Mouse (Mus musculus) hindbrain, embryonic 15.5 days (tissue): Measurements from ENCODE around the gene Wap. TPM values are rescaled to one million over a fixed set of nuclear protein-coding genes. Genes with fewer than 3 reads are reported as not detected.

ENCODE experiments used
- ATAC-seq: fragments of 200-750 bp; cut with Nextera tagmentation; 2 replicates; pipeline ENCODE4 v1.8.0; 2017; ENCODE audit warnings: low read depth, moderate number of reproducible peaks, moderate TSS enrichment; ENCODE audit not compliant: low FRiP score
- H3K27ac ChIP-seq: fragments of 300-500 bp; sonication (generic); replicated peaks from 2 replicates; pipeline ENCODE4 v1.5.1; 2015; ENCODE audit warnings: mild to moderate bottlenecking, inconsistent platforms
- H3K27me3 ChIP-seq: fragments of 300-500 bp; sonication (generic); 2 replicates; pipeline ENCODE4 v1.6.1; 2015; ENCODE audit warnings: control low read depth, inconsistent platforms
- H3K36me3 ChIP-seq: fragments of 300-500 bp; sonication (generic); 2 replicates; pipeline ENCODE4 v1.6.1; 2015; ENCODE audit warnings: control low read depth, inconsistent platforms
- H3K4me1 ChIP-seq: fragments of 300-500 bp; sonication (generic); replicated peaks from 2 replicates; pipeline ENCODE4 v1.6.1; 2015; ENCODE audit warnings: control low read depth, inconsistent platforms
- H3K4me2 ChIP-seq: fragments of 300-500 bp; sonication (generic); 2 replicates; pipeline ENCODE4 v1.6.1; 2015; ENCODE audit warnings: moderate library complexity, mild to moderate bottlenecking, inconsistent platforms
- H3K4me3 ChIP-seq: fragments of 300-500 bp; sonication (generic); 2 replicates; pipeline ENCODE4 v1.5.1; 2015; ENCODE audit warnings: mild to moderate bottlenecking, inconsistent platforms
- H3K9ac ChIP-seq: fragments of 300-500 bp; sonication (generic); 2 replicates; pipeline ENCODE4 v1.6.1; 2015; ENCODE audit warnings: inconsistent platforms
- H3K9me3 ChIP-seq: fragments of 300-500 bp; sonication (generic); 2 replicates; pipeline ENCODE4 v1.6.1; 2016; ENCODE audit warnings: control low read depth, inconsistent platforms
- WGBS: fragments of 180-500 bp; shearing (Covaris S2); methylation state at CpG from one replicate; pipeline ENCODE4 v1.1.7; 2015; 5-methylcytosine and 5-hydroxymethylcytosine counted together
- polyA plus RNA-seq: library from polyadenylated mRNA; unstranded; fragments of >200 nt; fragmentation: Nextera tagmentation; extraction: Ambion mirVana; gene quantifications from 2 replicates; pipeline ENCODE4 v1.2.1, GENCODE M21; 2015

Wap gene
- polyA plus RNA-seq, 1 experiment from 2014 or later: not detected

GRCm38 (mm10) chr11:6593406-6593805 is 45.0 kb downstream of the Wap start:
- Histone ChIP-seq H3K4me2 (no peak overlapping the region), H3K36me3 (peaks cover 59% of the 10 kb centered on the region), H3K4me1 (peaks cover 10% of the 10 kb centered on the region), H3K27me3 (no peaks in the 10 kb centered on the region), H3K27ac (no peak overlapping the region), H3K4me3 (no peak overlapping the region), H3K9ac (no peak overlapping the region), H3K9me3 (no peaks in the 10 kb centered on the region)
- ATAC-seq: no peak
- 76% methylated on average over 11 of the region's 11 CpGs for WGBS

DNA sequence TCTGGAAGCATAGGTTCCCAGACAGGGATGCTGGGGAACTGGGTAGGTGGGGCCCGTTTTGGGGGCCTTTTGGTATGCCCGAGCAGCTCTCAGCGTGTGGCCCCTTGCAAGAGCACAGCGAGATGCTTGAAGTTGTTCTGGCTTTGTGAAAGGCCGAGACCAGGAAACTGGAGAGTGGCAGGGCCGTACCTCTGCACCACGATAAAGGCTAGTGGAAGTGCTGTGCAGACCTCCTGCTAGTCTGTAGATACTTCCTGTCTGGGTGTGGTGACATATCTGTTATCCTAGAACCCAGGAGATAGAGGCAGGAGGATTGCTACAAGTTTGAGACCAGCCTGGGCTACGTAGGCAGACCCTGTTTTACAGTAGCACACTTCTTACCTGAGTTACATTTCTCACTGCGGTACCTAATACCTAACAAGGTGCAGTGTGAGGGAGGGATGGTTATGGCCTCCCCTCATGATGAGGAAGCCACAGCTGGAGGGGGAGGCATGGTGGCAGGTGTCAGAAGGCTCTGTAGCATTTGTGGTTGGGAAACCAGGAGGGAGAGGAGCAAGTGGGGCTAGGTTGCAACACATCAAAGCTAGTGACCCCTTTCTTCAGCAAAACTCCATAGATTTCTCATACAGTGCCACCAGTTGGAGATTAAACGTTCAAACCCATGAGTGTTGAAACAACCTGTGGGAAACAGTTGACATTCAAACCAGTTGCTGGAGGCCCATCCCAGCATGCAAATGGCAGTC is 47.3 kb downstream of the Wap start:
- H3K36me3 ChIP-seq: peaks cover 52% of the 10 kb centered on the region
- 78% methylated on average over 10 of the region's 10 CpGs for WGBS
- no peak overlapping the region for H3K4me3 ChIP-seq
- no peak for ATAC-seq
- H3K27ac ChIP-seq: no peak overlapping the region
- H3K4me1 ChIP-seq: no peaks in the 10 kb centered on the region
- H3K4me2 ChIP-seq: no peak overlapping the region
- no peaks in the 10 kb centered on the region for H3K9me3 ChIP-seq
- H3K9ac ChIP-seq: no peak overlapping the region
- H3K27me3 ChIP-seq: no peaks in the 10 kb centered on the region

DNA sequence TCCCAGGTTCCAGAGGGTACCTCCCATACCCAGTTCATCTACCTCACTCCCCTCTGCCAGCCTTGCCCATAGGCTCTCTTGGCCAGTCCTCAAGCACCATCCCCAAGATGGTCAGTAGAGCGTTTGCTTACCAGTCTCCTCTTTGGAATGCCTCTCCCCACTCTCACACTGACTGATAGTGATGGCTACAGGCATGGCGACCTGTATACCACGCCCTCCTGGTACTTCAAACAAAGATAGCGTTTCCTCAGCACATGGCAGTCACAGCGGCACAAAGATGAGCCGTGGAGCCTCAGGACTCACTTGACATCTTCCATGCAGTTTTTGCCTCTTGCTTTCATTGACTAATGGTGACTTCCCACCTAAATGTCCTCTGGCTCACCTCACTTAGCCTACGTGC is 48.6 kb downstream of the Wap start:
- Histone ChIP-seq H3K4me1 (no peaks in the 10 kb centered on the region), H3K36me3 (peaks cover 50% of the 10 kb centered on the region), H3K4me3 (no peak overlapping the region), H3K9me3 (no peaks in the 10 kb centered on the region), H3K27ac (no peak overlapping the region), H3K27me3 (no peaks in the 10 kb centered on the region), H3K4me2 (no peak overlapping the region), H3K9ac (no peak overlapping the region)
- 95% methylated on average over 7 of the region's 7 CpGs for WGBS
- ATAC-seq: no peak

DNA sequence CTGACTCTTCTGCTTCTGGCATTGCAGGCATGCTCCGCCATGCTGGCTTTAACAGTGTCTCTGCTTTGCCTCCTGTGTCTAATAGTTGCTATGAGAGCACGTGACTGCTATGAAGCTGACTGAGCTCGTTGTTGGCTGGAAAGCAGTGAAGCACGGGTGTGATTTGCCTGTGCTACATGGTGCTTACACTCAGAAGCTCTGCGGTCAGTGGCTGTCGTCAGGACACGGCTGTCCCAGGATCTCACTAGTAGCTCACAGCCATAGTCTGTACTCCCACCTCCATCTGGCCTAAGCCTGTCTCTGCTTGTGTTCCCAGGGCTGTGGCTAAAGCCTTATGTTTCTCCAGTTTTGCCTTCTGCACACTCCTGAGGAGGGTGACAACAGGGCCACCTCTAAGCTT is 50.1 kb downstream of the Wap start:
- Histone ChIP-seq H3K4me2 (no peak overlapping the region), H3K27me3 (no peaks in the 10 kb centered on the region), H3K9me3 (no peaks in the 10 kb centered on the region), H3K4me1 (no peaks in the 10 kb centered on the region), H3K27ac (no peak overlapping the region), H3K9ac (no peak overlapping the region), H3K36me3 (peaks cover 39% of the 10 kb centered on the region), H3K4me3 (no peak overlapping the region)
- ATAC-seq: no peak
- 92% methylated on average over 7 of the region's 7 CpGs for WGBS

DNA sequence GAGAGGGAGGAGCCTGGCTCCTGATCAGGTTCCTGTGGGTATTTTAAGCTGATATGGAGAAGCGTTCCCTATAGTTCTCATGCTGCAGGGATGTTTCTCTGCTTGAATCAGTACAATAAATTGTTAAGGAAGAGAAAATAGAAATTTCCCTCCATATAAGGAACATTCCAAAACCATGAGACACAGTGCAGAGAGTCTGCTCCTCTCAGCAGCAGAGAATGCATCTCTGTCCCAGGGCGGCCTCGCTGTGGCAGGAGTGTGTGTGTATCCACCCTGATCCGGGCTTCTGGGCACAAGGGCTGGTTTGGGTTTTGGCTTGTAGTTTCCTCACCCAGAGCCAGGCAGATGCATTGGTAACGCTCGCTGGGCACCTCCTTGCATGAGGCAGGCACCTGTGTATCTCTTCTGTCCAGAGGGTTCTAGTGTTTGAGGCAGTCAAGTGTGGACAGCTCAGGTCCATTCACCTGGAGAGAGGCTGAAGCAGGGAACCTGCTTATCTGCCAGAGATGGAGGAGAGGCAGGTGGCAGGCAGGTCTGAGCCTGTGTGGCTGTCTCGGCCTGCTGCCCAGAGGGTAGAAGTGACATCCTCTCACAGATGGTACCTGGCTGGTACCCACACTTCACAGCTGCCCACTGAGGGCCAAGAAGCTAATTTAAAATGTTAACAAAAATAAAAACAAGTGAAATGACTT is 51.0 kb downstream of the Wap start:
- Histone ChIP-seq H3K27ac (no peak overlapping the region), H3K36me3 (peaks cover 30% of the 10 kb centered on the region), H3K4me3 (no peak overlapping the region), H3K4me2 (no peak overlapping the region), H3K9me3 (no peaks in the 10 kb centered on the region), H3K27me3 (no peaks in the 10 kb centered on the region), H3K9ac (no peak overlapping the region), H3K4me1 (no peaks in the 10 kb centered on the region)
- WGBS: 90% methylated on average over 7 of the region's 7 CpGs
- no peak for ATAC-seq

- 87% methylated on average over 3 of the region's 3 CpGs for WGBS
- no peak overlapping the region for H3K4me2 ChIP-seq
- no peak overlapping the region for H3K9ac ChIP-seq
- no peak overlapping the region for H3K4me3 ChIP-seq
- no peaks in the 10 kb centered on the region for H3K4me1 ChIP-seq
- H3K36me3 ChIP-seq: peaks cover 22% of the 10 kb centered on the region
- ATAC-seq: no peak
- H3K27ac ChIP-seq: no peak overlapping the region
- no peaks in the 10 kb centered on the region for H3K9me3 ChIP-seq
- no peaks in the 10 kb centered on the region for H3K27me3 ChIP-seq
These were observed 51.8 kb downstream of the Wap start for GRCm38 (mm10) chr11:6586660-6587059.

DNA sequence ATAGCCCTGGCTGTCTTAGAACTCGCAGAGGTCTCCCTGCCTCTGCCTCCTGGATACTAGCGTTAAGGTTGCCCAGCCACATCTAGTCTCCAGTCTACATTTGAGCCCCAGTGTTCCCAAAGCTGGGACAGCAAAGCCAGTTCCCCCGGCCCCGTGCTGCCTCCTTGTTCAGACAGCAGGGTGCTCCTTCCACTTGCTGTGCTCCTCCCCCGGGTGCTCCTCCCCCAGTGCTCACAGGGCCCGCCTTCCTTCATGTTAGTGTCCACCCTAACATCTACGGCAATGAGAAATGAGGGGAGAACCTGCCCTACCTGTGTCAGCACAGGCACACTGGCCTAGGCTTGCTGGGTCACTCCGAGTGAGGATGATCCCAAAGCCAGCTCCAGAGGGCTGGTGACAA is 52.7 kb downstream of the Wap start:
- Histone ChIP-seq H3K27ac (no peak overlapping the region), H3K4me3 (no peak overlapping the region), H3K4me2 (no peak overlapping the region), H3K9ac (no peak overlapping the region), H3K27me3 (no peaks in the 10 kb centered on the region), H3K9me3 (no peaks in the 10 kb centered on the region), H3K36me3 (peaks cover 14% of the 10 kb centered on the region), H3K4me1 (no peaks in the 10 kb centered on the region)
- no peak for ATAC-seq
- WGBS: 91% methylated on average over 8 of the region's 8 CpGs

Other genes starting within 250 kb of the Wap start
- 29.6 and 30.8 TPM in 2 replicates for gene Zmiz2, start 249.6 kb downstream of the Wap start, polyA plus RNA-seq
- 4,085 and 4,343 TPM in 2 replicates for gene Ppia, start 223.2 kb downstream of the Wap start, polyA plus RNA-seq
- 259 and 323 TPM in 2 replicates for gene H2afv, start 194.2 kb downstream of the Wap start, polyA plus RNA-seq
- gene Purb, start 162.7 kb downstream of the Wap start, polyA plus RNA-seq: 10.7 and 11.0 TPM in 2 replicates
- gene Myo1g, start 117.7 kb downstream of the Wap start, polyA plus RNA-seq: 0.39 and 0.54 TPM in 2 replicates
- 92.2 and 95.9 TPM in 2 replicates for gene Ccm2, start 91.8 kb downstream of the Wap start, polyA plus RNA-seq
- 85.3 and 89.8 TPM in 2 replicates for gene Nacad, start 32.6 kb downstream of the Wap start, polyA plus RNA-seq
- gene Tbrg4, start 12.6 kb downstream of the Wap start, polyA plus RNA-seq: 31.8 and 33.0 TPM in 2 replicates
- gene Ramp3, start 19.9 kb upstream of the Wap start, polyA plus RNA-seq: 20.8 and 22.9 TPM in 2 replicates
- not detected in 2 replicates for gene Gm11983, start 199.0 kb upstream of the Wap start, polyA plus RNA-seq